7 mouse cellular contexts compared by ENCODE assay signal in genomic region chr14:73143710-73144420, GRCm38 (mm10). TPM values are rescaled to one million over a fixed set of nuclear protein-coding genes. Genes with fewer than 3 reads are reported as not detected.
A peak's percentile ranks its signal among the peaks of the same experiment; 100 is the strongest.
DNase-seq lines count a peak whose midpoint lies in the region; ATAC-seq lines count a peak whose summit lies in the region.

No protein-coding gene starts in this region.

- peak overlapping the region; percentile 77 for H3K4me2 ChIP-seq in neural tube, embryonic 11.5 days (ENCODE audit: low read depth)
- peak overlapping the region; percentile 72 for H3K4me2 ChIP-seq in forebrain, embryonic 12.5 days
- peak overlapping the region; percentile 72 for H3K4me2 ChIP-seq in limb, embryonic 12.5 days
- peak overlapping the region; percentile 86 for H3K4me2 ChIP-seq in stomach, embryonic 14.5 days (replicated peaks; ENCODE audit: low read depth, low read length)

- peak overlapping the region; percentile 99 for H3K9ac ChIP-seq in neural tube, embryonic 11.5 days (ENCODE audit: low read length)
- peak overlapping the region; percentile 97 for H3K9ac ChIP-seq in forebrain, embryonic 12.5 days
- peak overlapping the region; percentile 97 for H3K9ac ChIP-seq in limb, embryonic 12.5 days (replicated peaks)
- peak overlapping the region; percentile 95 for H3K9ac ChIP-seq in stomach, embryonic 14.5 days (replicated peaks; ENCODE audit: low read depth, low read length)

- H3K27ac ChIP-seq in neural tube, embryonic 11.5 days (ENCODE audit: low read depth, low read length): peak overlapping the region; percentile 99
- peak overlapping the region; percentile 99 for H3K27ac ChIP-seq in forebrain, embryonic 12.5 days
- peak overlapping the region; percentile 100 for H3K27ac ChIP-seq in limb, embryonic 12.5 days
- peak overlapping the region; percentile 99 for H3K27ac ChIP-seq in stomach, embryonic 14.5 days (ENCODE audit: low read length)

- H3K36me3 ChIP-seq in neural tube, embryonic 11.5 days (ENCODE audit: control insufficient read depth, insufficient read depth, low read length): no peaks in the 10 kb centered on the region
- H3K36me3 ChIP-seq in forebrain, embryonic 12.5 days (replicated peaks): no peaks in the 10 kb centered on the region; the same call in 1 of the 2 replicates
- H3K36me3 ChIP-seq in limb, embryonic 12.5 days: peaks cover 17% of the 10 kb centered on the region
- H3K36me3 ChIP-seq in stomach, embryonic 14.5 days (ENCODE audit: control insufficient read depth, insufficient read depth, low read length): no peaks in the 10 kb centered on the region

- DNase-seq in neural tube, embryonic 11.5 days (ENCODE audit: low spot score): peak; percentile 14
- no peak for DNase-seq in neural tube, embryonic 10.5 days (ENCODE audit: extremely low spot score, low spot score)
- no peak for DNase-seq in T-cell, adult 2 months (ENCODE audit: low spot score)
- no peak for DNase-seq in cerebellum, adult 11 months

- H3K9me3 ChIP-seq in neural tube, embryonic 11.5 days (ENCODE audit: control insufficient read depth, low read length): no peaks in the 10 kb centered on the region
- H3K9me3 ChIP-seq in forebrain, embryonic 12.5 days: no peaks in the 10 kb centered on the region
- H3K9me3 ChIP-seq in limb, embryonic 12.5 days: no peaks in the 10 kb centered on the region
- no peaks in the 10 kb centered on the region for H3K9me3 ChIP-seq in stomach, embryonic 14.5 days (ENCODE audit: control insufficient read depth, low read depth, low read length)

- peak overlapping the region; percentile 80 for H3K4me3 ChIP-seq in neural tube, embryonic 11.5 days (ENCODE audit: low read depth, low read length)
- peak overlapping the region; percentile 83 for H3K4me3 ChIP-seq in forebrain, embryonic 12.5 days (replicated peaks)
- peak overlapping the region; percentile 78 for H3K4me3 ChIP-seq in limb, embryonic 12.5 days (replicated peaks)
- peak overlapping the region; percentile 77 for H3K4me3 ChIP-seq in stomach, embryonic 14.5 days (ENCODE audit: low read depth, low read length)

- H3K4me1 ChIP-seq in neural tube, embryonic 11.5 days (ENCODE audit: control insufficient read depth, insufficient read depth, low read length): peaks cover 8% of the 10 kb centered on the region; the same call in 1 of the 2 replicates
- H3K4me1 ChIP-seq in forebrain, embryonic 12.5 days: peaks cover 34% of the 10 kb centered on the region
- peaks cover 19% of the 10 kb centered on the region for H3K4me1 ChIP-seq in limb, embryonic 12.5 days (replicated peaks)
- peaks cover 7% of the 10 kb centered on the region; the same call in 1 of the 2 replicates for H3K4me1 ChIP-seq in stomach, embryonic 14.5 days (ENCODE audit: control insufficient read depth, insufficient read depth, low read length)

- 43% methylated on average over 25 of the region's 25 CpGs for WGBS in neural tube, embryonic 11.5 days
- WGBS in forebrain, embryonic 12.5 days: 36% methylated on average over 25 of the region's 25 CpGs
- 39% methylated on average over 25 of the region's 25 CpGs for WGBS in limb, embryonic 12.5 days
- 34% methylated on average over 25 of the region's 25 CpGs for WGBS in stomach, embryonic 14.5 days

- ATAC-seq in neural tube, embryonic 11.5 days (ENCODE audit: insufficient read depth, low FRiP score, low TSS enrichment): 0 out of 2 replicates have a peak, but pooled peaks have one; percentile 3
- peak; percentile 28; the same call in 1 of the 2 replicates for ATAC-seq in forebrain, embryonic 12.5 days (ENCODE audit: low FRiP score)
- 0 out of 2 replicates have a peak, but pooled peaks have one; percentile 11 for ATAC-seq in limb, embryonic 12.5 days (ENCODE audit: insufficient number of reproducible peaks, insufficient read depth, low FRiP score, low TSS enrichment, low read depth)
- peak; percentile 10; the same call in 1 of the 2 replicates for ATAC-seq in stomach, embryonic 14.5 days (ENCODE audit: insufficient number of reproducible peaks, insufficient read depth, low FRiP score, low read depth)

- H3K27me3 ChIP-seq in neural tube, embryonic 11.5 days (ENCODE audit: control insufficient read depth, insufficient read depth, low read length): no peaks in the 10 kb centered on the region
- no peaks in the 10 kb centered on the region for H3K27me3 ChIP-seq in forebrain, embryonic 12.5 days
- H3K27me3 ChIP-seq in limb, embryonic 12.5 days: no peaks in the 10 kb centered on the region
- no peaks in the 10 kb centered on the region for H3K27me3 ChIP-seq in stomach, embryonic 14.5 days (ENCODE audit: control insufficient read depth, insufficient read depth, low read length)

RNA-seq across cellular contexts. Expression of gene Rcbtb2, which starts 21.0 kb away (rescaled TPM):
- polyA plus RNA-seq in neural tube, embryonic 11.5 days (2014; fragmentation: Nextera tagmentation; extraction: Ambion mirVana): 156 and 167 TPM in 2 replicates
- 118 and 136 TPM in 2 replicates for polyA plus RNA-seq in forebrain, embryonic 12.5 days (2016; fragmentation: Nextera tagmentation; extraction: Ambion mirVana)
- polyA plus RNA-seq in limb, embryonic 12.5 days (2016; fragmentation: Nextera tagmentation; extraction: Ambion mirVana): 172 and 185 TPM in 2 replicates
- 95.7 and 106 TPM in 2 replicates for polyA plus RNA-seq in stomach, embryonic 14.5 days (2014; fragmentation: Nextera tagmentation; extraction: Ambion mirVana)
